Mouse (Mus musculus): ENCODE data around the gene Man1a.
A peak's percentile ranks its signal among the peaks of the same experiment; 100 is the strongest.

The Man1a gene

DNA sequence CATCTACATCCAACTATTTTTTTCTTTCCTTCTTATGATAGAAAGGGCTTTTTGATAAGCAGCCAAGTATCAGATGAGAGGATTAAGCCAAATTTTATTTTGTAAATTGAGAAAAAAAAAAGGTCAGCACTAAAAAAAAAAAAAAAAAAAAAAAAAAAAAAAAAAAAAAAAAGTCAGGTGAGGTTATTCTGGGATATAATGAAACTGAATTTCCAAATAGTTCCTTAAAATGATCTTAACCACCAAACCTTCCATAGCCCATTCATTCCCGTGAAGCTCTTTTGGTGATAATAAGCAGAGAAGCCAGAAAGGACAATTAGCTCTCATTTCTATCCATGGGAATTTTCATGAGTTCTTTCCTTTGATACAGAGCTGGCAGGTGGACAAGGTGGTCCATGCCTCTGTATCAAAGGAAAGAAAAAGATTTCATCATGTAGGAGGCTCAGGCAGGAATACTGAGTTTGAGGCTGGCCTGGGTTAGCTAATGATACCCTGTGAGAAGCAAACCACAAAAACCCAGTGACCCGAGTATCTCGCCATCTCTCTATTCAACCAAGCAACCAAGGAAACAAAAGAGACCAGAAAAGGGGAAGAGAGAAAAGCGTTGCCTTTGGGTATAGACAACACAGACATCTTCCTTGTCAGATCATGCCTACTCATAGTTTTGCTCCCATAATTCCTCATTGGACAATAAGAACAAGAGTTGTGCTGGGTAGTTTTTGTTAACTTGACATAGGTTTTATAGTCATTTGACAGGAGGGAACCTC lies 162.7 kb downstream of the Man1a start:
- no peak for DNase-seq

DNA sequence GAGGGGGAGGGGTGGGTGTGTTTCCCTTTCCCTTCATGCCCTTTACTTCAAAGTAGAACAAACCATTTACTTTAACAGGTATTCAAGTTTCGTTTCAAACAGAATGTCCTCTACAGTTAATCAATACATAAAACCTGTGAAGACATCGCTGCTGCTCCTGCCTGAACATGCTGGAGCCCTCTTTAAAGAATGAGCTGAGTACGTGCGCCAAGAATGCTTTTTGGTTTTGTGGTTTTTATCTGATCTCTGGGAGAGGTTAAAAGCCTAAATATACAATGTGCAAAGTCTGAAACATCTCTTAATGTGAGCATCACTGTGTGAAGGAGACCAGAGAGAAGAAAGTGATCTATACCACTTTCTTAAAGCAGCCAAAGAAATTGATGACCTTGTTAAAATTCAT lies 186.9 kb downstream of the Man1a start:
- DNase-seq, result no peak

DNA sequence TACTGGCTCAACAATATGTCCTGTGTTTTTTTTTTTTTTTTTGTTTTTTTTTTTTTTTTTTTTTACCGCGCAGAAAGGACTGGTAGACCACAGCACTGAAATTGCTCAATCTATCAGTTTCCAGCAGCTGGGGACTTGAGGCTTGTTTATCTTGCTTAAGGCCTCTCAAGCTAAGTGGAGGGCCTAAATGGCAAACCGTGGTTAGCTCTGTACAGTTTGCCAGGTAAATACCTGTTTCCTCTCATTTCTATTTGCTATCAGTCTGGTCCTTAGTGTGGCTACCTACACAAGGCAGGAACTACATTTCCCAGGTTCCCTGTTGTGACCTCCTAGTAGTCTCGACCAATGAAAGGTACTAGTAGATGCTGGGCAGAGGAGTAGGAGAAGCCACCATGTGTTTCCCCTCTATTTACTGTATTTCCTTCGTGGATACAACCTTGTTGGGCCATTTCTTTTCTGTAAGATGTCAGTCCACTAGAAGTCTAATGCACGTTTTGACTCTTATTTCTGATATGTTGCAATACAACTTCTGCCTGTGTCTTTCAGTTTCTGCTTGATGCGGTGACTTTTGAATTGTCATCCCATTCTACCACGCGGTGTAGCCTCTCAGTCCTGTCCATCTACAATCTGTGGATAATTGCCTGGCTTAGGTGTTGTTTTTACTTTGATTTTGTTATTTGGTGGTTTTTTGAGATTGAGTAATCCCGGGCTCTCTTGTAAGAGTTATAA lies 187.9 kb downstream of the Man1a start:
- DNase-seq, result no peak

DNA sequence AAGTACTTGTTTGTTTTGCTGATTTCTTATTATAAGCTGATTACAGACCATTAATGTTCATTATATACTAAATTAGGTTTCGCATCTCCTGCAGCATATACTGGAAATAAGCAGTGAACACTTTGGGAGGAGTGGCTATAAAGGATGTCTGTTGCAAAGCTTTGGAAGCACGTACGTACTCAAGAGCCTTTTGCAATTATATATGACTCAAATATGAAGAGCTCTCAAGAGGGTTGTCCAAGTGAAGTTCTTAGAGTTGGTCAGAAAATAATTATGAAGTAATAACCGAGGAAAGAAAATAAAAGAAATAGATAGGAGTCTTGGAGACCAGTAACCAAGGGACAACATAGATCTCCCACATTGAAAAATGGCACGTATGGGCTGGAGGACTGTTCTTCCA lies 189.9 kb downstream of the Man1a start:
- DNase-seq, result no peak

DNA sequence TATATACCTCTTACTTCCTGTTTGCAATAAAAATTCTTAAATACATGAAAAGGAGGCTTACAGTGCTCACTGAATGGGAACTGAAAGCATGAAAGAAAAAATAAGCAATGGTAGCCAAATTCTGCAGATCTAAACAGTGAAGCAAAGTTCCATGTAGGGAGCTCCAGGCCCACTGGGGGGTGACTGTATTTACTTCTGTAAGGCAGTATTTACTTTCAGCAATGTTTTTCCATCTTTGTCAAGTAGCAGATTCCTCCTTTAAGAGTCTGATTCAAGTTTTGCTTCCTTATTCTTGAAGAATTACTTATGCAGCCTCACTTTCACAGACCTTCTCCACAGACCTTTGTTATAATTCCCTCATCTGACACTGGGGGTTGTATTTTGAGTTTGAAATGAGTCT lies 195.1 kb downstream of the Man1a start:
- DNase-seq, result no peak

DNA sequence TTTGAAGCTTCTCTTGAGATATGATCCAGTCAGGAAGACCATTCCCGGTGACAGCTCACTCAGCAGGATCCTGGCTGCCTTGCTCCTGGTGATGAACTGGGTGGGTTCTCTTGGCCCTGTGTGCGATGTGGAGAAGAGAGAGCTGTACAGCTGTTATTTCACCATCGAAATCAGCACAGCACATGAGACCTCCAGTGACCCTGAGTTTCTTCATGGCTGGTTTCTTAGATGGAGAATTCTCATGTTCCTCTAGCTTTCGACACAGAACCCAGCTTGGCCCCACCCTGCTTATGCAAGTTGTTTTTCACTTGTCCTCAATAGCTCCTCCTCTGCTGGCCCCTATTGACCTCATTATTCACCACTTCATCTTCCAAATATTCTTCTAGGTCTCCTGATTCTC lies 200.5 kb downstream of the Man1a start:
- no peak for DNase-seq

DNA sequence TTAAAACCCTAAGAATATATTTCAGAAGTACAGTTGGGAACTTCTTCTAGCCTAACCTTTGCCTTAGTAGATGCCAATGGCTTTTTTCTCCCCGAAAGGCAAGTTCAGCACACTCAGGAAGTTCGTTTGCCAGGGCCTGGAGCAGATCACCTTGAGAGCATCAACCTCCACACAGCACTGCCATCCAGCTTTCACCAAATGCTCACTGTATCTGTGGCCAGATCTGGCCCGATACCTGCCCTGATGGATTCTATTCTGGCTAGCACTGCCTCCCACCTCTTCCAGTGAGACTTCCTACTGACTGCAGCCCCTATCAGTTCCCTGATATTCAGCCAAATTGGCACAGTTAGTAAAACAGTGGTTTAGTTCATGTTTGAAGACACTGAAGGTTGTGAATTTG lies 202.2 kb downstream of the Man1a start:
- no peak for DNase-seq

DNA sequence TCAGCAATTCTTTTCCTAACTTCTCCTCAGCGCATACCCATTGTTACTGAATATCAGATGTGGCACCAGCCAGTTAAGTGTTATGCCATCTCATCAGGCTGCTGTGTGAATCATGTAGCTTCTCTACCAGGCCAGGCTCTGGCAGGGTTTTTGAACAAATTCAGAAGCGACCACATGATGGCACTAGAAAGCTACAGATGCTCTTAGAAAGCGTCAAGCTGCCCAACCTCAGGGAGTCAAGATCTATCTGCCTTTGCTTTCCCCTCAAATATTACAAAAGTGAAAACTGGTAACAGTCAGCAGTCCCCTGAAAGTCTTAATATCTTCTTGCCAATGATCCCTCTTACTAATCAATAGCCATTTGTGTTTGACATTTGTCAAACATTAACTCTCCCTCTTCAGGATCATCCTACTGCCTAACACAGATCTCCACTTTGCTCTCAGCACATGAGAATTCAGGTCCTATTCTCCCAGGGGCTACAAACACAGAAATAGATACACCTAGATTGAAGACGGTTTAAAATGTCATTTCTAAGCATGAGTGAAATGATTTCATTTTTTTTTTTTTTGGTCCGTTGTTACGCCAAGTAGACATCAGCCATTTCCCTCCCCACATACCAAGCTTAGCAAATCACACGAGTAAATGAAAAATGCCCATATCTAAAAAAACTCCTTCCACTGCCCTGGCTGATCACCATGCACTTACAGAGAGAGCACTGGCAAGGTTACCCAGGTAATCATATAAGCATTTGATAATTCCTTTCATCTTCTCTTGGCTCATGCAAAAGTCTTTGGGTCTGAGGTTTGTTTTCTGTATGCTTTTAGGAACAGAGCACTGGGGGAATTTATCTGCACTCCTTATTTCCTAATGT lies 212.7 kb downstream of the Man1a start:
- peak; percentile 67 for DNase-seq

DNA sequence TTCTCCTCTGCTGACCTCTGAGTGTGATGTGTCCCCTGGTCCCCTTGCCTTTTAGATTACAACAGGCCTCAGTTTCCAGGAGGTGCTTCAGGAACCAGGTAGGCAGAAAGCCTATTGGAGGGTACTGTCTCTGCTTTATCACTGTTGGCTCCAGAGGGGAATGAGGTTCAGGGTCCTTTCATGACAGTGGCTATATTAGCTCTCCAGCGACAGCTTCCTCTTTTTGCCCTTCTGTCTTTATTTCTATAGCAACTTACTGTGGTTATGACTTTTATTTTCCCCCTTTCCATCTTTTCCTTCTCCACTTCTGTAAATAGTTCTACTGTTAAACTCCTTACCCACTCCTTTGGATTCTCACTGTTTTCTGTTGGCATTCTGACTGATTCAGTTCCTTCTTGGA lies 216.5 kb downstream of the Man1a start:
- no peak for DNase-seq

DNA sequence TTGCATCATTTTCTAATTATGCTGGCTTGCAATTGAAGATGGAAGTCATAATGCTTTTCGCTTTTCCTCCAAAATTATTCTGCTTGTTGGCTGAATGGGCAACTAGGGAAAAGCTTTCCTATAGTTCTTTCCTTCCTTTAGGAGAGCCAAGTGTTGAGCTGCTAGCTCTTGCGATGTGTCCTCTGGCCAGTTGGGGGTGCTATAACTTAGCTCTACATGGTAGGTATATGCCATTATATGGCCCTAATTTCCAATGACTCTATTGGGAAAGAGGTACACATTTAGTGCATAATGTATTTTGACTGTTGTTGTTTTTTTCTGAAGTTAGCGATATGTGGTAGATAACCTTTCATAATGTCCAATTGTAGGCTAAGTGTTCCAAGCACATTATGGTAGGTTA lies 217.2 kb downstream of the Man1a start:
- peak; percentile 23 for DNase-seq
